Mouse (Mus musculus): Measurements from ENCODE around the gene Psg26. TPM values are rescaled to one million over a fixed set of nuclear protein-coding genes. Genes with fewer than 3 reads are reported as not detected.
"Not testable (repeated sequence)": the region's sequence is repeated elsewhere in the genome, so short reads cannot be mapped to it uniquely, and the experiment has no call there.

Psg26 gene
- polyA plus RNA-seq (2014; fragmentation: Nextera tagmentation; extraction: Ambion mirVana): not detected in 2 replicates

- WGBS: 80% methylated on average over 1 of the region's 1 CpGs
- ATAC-seq (ENCODE audit: low FRiP score, low TSS enrichment): no peak
- no peaks in the 10 kb centered on the region for H3K36me3 ChIP-seq (ENCODE audit: control insufficient read depth, insufficient read depth, low read length)
- no peak within 1 kb of the TSS for H3K4me3 ChIP-seq (ENCODE audit: low read length)
- H3K4me1 ChIP-seq (ENCODE audit: control insufficient read depth, insufficient read depth, low read length): no peaks in the 10 kb centered on the region
- H3K9ac ChIP-seq (ENCODE audit: low read depth, low read length): no peak within 1 kb of the TSS
- no peaks in the 10 kb centered on the region for H3K9me3 ChIP-seq (ENCODE audit: control insufficient read depth, low read length)
- H3K27me3 ChIP-seq (ENCODE audit: control insufficient read depth, insufficient read depth, low read length): no peaks in the 10 kb centered on the region
- H3K4me2 ChIP-seq (replicated peaks; ENCODE audit: low read depth, low read length): no peak within 1 kb of the TSS
- no peak within 1 kb of the TSS for H3K27ac ChIP-seq (ENCODE audit: low read depth, low read length)
Observed at GRCm38 (mm10) chr7:18484077-18484476, at the start of gene Psg26. Psg26 (minus strand) TSS chr7:18484177.

- Histone ChIP-seq H3K4me1 (ENCODE audit: control insufficient read depth, insufficient read depth, low read length) (no peaks in the 10 kb centered on the region), H3K27me3 (ENCODE audit: control insufficient read depth, insufficient read depth, low read length) (no peaks in the 10 kb centered on the region), H3K4me3 (ENCODE audit: low read length) (no peak overlapping the region), H3K9me3 (ENCODE audit: control insufficient read depth, low read length) (no peaks in the 10 kb centered on the region), H3K27ac (ENCODE audit: low read depth, low read length) (no peak overlapping the region), H3K9ac (ENCODE audit: low read depth, low read length) (no peak overlapping the region), H3K4me2 (replicated peaks; ENCODE audit: low read depth, low read length) (no peak overlapping the region), H3K36me3 (ENCODE audit: control insufficient read depth, insufficient read depth, low read length) (no peaks in the 10 kb centered on the region)
- no peak for ATAC-seq (ENCODE audit: low FRiP score, low TSS enrichment)
- WGBS: 63% methylated on average over 3 of the region's 3 CpGs
Observed at GRCm38 (mm10) chr7:18533420-18533819, 49.4 kb upstream of the Psg26 start.

GRCm38 (mm10) chr7:18532169-18532568 is 48.2 kb upstream of the Psg26 start, which contains the start of gene Psg25:
Psg25 (minus strand) TSS chr7:18532269.
- no peak for ATAC-seq (ENCODE audit: low FRiP score, low TSS enrichment)
- Histone ChIP-seq H3K9ac (ENCODE audit: low read depth, low read length) (no peak within 1 kb of the TSS), H3K27me3 (ENCODE audit: control insufficient read depth, insufficient read depth, low read length) (no peaks in the 10 kb centered on the region), H3K4me3 (ENCODE audit: low read length) (no peak within 1 kb of the TSS), H3K4me2 (replicated peaks; ENCODE audit: low read depth, low read length) (no peak within 1 kb of the TSS), H3K9me3 (ENCODE audit: control insufficient read depth, low read length) (no peaks in the 10 kb centered on the region), H3K27ac (ENCODE audit: low read depth, low read length) (no peak within 1 kb of the TSS), H3K36me3 (ENCODE audit: control insufficient read depth, insufficient read depth, low read length) (no peaks in the 10 kb centered on the region), H3K4me1 (ENCODE audit: control insufficient read depth, insufficient read depth, low read length) (no peaks in the 10 kb centered on the region)
- 83% methylated on average over 1 of the region's 1 CpGs for WGBS

GRCm38 (mm10) chr7:18524668-18525067 is 40.7 kb upstream of the Psg26 start:
- WGBS: 91% methylated on average over 8 of the region's 8 CpGs

DNA sequence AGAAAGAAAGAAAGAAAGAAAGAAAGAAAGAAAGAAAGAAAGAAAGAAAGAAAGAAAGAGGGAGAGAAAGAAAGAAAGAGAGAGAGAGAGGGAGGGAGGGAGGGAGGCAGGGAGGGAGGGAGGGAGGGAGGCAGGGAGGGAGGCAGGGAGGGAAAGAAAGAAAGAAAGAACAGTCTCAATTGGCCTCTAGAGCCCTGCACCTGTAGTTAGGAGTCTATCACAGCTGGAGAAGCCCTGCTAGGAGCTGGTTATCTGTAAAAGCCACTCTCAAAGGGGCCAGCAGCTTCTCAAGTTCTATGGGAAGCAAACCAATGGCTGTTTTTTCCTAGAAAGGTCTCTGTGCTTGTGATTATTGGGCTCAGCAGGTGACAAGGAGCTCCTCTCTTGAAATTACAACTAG is 28.9 kb upstream of the Psg26 start:
- H3K9ac ChIP-seq (ENCODE audit: low read depth, low read length); H3K4me1 ChIP-seq (ENCODE audit: control insufficient read depth, insufficient read depth, low read length); ATAC-seq (ENCODE audit: low FRiP score, low TSS enrichment); H3K27ac ChIP-seq (ENCODE audit: low read depth, low read length); H3K36me3 ChIP-seq (ENCODE audit: control insufficient read depth, insufficient read depth, low read length); H3K9me3 ChIP-seq (ENCODE audit: control insufficient read depth, low read length); H3K4me3 ChIP-seq (ENCODE audit: low read length); H3K4me2 ChIP-seq (replicated peaks; ENCODE audit: low read depth, low read length); H3K27me3 ChIP-seq (ENCODE audit: control insufficient read depth, insufficient read depth, low read length): not testable (repeated sequence)

More at GRCm38 (mm10) chr7:18524668-18525067, 40.7 kb upstream of the Psg26 start:
- Histone ChIP-seq H3K27ac (ENCODE audit: low read depth, low read length) (no peak overlapping the region), H3K4me2 (replicated peaks; ENCODE audit: low read depth, low read length) (no peak overlapping the region), H3K9ac (ENCODE audit: low read depth, low read length) (no peak overlapping the region), H3K27me3 (ENCODE audit: control insufficient read depth, insufficient read depth, low read length) (no peaks in the 10 kb centered on the region), H3K4me1 (ENCODE audit: control insufficient read depth, insufficient read depth, low read length) (no peaks in the 10 kb centered on the region), H3K4me3 (ENCODE audit: low read length) (no peak overlapping the region), H3K36me3 (ENCODE audit: control insufficient read depth, insufficient read depth, low read length) (no peaks in the 10 kb centered on the region), H3K9me3 (ENCODE audit: control insufficient read depth, low read length) (no peaks in the 10 kb centered on the region)
- ATAC-seq (ENCODE audit: low FRiP score, low TSS enrichment): no peak

GRCm38 (mm10) chr7:18512417-18512816 is 28.4 kb upstream of the Psg26 start:
- H3K27ac ChIP-seq (ENCODE audit: low read depth, low read length); H3K4me3 ChIP-seq (ENCODE audit: low read length); H3K36me3 ChIP-seq (ENCODE audit: control insufficient read depth, insufficient read depth, low read length); H3K4me1 ChIP-seq (ENCODE audit: control insufficient read depth, insufficient read depth, low read length); H3K9ac ChIP-seq (ENCODE audit: low read depth, low read length); H3K4me2 ChIP-seq (replicated peaks; ENCODE audit: low read depth, low read length); H3K9me3 ChIP-seq (ENCODE audit: control insufficient read depth, low read length); H3K27me3 ChIP-seq (ENCODE audit: control insufficient read depth, insufficient read depth, low read length); ATAC-seq (ENCODE audit: low FRiP score, low TSS enrichment): not testable (repeated sequence)
- WGBS: 45% methylated on average over 2 of the region's 2 CpGs

- Histone ChIP-seq H3K4me3 (ENCODE audit: low read length) (no peak overlapping the region), H3K9ac (ENCODE audit: low read depth, low read length) (no peak overlapping the region), H3K27ac (ENCODE audit: low read depth, low read length) (no peak overlapping the region), H3K36me3 (ENCODE audit: control insufficient read depth, insufficient read depth, low read length) (no peaks in the 10 kb centered on the region), H3K27me3 (ENCODE audit: control insufficient read depth, insufficient read depth, low read length) (no peaks in the 10 kb centered on the region), H3K9me3 (ENCODE audit: control insufficient read depth, low read length) (no peaks in the 10 kb centered on the region), H3K4me2 (replicated peaks; ENCODE audit: low read depth, low read length) (no peak overlapping the region), H3K4me1 (ENCODE audit: control insufficient read depth, insufficient read depth, low read length) (no peaks in the 10 kb centered on the region)
- ATAC-seq (ENCODE audit: low FRiP score, low TSS enrichment): no peak
- WGBS: 20% methylated on average over 9 of the region's 9 CpGs
Observed at GRCm38 (mm10) chr7:18511479-18511878, 27.5 kb upstream of the Psg26 start.

DNA sequence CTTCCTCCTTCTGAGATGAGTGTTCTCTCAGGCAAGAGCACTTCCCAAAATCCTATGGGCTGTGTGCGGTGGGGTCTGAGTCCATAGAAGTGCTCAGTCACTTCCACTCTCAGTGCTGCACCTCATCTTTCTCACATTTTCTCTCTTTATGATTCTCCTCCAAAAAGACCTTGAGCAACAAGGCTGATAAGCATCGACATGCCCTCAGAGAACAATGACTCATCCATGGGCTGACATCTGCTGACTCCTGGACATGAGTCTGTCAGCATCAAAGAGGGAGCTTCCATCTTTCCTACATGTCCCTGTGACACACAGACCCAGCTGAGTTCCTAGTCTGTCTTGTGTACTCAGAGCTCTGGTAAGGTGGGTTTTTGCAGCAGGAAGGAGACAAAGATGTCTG is 52.0 kb downstream of the Psg26 start, which contains the start of gene Psg28:
Gene Psg28, minus strand, starts transcription at position 101 of the 400 bp plus-strand sequence.
- not testable (repeated sequence) for H3K4me3 ChIP-seq (ENCODE audit: low read length); H3K9ac ChIP-seq (ENCODE audit: low read depth, low read length); ATAC-seq (ENCODE audit: low FRiP score, low TSS enrichment); H3K9me3 ChIP-seq (ENCODE audit: control insufficient read depth, low read length); H3K4me1 ChIP-seq (ENCODE audit: control insufficient read depth, insufficient read depth, low read length); H3K27ac ChIP-seq (ENCODE audit: low read depth, low read length); H3K27me3 ChIP-seq (ENCODE audit: control insufficient read depth, insufficient read depth, low read length); H3K4me2 ChIP-seq (replicated peaks; ENCODE audit: low read depth, low read length); H3K36me3 ChIP-seq (ENCODE audit: control insufficient read depth, insufficient read depth, low read length)
- WGBS: 84% methylated on average over 2 of the region's 2 CpGs

Data from kidney, embryonic 14.5 days (tissue).